Mouse (Mus musculus): Measurements from ENCODE around the gene Cdadc1. TPM values are rescaled to one million over a fixed set of nuclear protein-coding genes. Genes with fewer than 3 reads are reported as not detected.

The Cdadc1 gene
- polyA plus RNA-seq, 1 experiment from 2014 or later, result 36.0 TPM

DNA sequence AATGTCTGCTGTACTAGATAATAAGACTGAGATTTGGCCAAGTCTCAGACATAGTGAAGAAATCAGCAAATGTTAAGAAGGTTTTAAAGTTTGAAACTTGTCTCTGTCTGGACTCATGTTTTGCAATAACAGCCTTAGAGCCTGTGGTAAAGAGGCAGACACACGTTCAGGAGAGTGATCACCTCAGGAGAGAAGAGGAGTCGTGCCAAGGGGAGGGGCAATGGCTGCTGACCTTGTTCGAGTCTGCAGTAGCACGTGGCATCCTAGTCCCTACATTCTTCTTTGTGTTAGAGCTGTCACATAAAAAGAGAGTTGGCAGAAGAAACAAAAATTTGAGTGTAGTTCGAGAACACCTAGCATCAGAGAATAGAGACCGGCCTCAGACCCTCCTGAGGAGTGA lies 57.0 kb downstream of the Cdadc1 start:
- WGBS, result 75% methylated on average over 6 of the region's 6 CpGs
- Histone ChIP-seq H3K4me2 (ENCODE audit: low read depth, low read length) (no peak overlapping the region), H3K4me3 (ENCODE audit: low read length) (no peak overlapping the region), H3K36me3 (ENCODE audit: control insufficient read depth, insufficient read depth) (peaks cover 3% of the 10 kb centered on the region; the same call in 1 of the 2 replicates), H3K9me3 (replicated peaks; ENCODE audit: control insufficient read depth, low read length) (no peaks in the 10 kb centered on the region), H3K4me1 (ENCODE audit: control insufficient read depth, insufficient read depth, low read length) (no peaks in the 10 kb centered on the region), H3K27me3 (ENCODE audit: control insufficient read depth, insufficient read depth, low read length) (no peaks in the 10 kb centered on the region), H3K9ac (ENCODE audit: low read length) (no peak overlapping the region), H3K27ac (ENCODE audit: low read length) (no peak overlapping the region)
- ATAC-seq (replicated peaks; ENCODE audit: extremely low read depth, insufficient read depth, low FRiP score), result no peak

DNA sequence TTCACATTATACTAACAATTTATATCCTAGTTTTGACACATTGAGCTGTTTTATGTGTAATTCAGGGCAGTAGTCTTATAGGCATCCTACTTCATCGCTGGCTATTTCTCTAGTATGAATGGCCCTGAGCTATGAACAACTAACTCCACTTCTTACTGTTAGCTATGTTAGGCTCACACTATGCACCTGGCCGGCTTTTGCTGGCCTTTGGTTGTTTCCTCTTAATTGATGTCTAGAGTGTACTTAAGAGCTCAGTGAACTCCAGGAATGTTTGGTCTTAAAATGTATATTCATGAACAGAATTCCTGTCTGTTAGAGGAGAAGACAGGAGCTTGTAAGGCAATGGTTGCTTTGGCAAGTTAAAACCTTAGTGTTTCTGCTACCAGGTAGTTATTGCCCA lies 57.5 kb downstream of the Cdadc1 start:
- WGBS, result 78% methylated on average over 2 of the region's 2 CpGs
- Histone ChIP-seq H3K4me1 (ENCODE audit: control insufficient read depth, insufficient read depth, low read length) (no peaks in the 10 kb centered on the region), H3K27me3 (ENCODE audit: control insufficient read depth, insufficient read depth, low read length) (no peaks in the 10 kb centered on the region), H3K9me3 (replicated peaks; ENCODE audit: control insufficient read depth, low read length) (no peaks in the 10 kb centered on the region), H3K4me2 (ENCODE audit: low read depth, low read length) (no peak overlapping the region), H3K9ac (ENCODE audit: low read length) (no peak overlapping the region), H3K27ac (ENCODE audit: low read length) (no peak overlapping the region), H3K36me3 (ENCODE audit: control insufficient read depth, insufficient read depth) (peaks cover 3% of the 10 kb centered on the region; the same call in 1 of the 2 replicates), H3K4me3 (ENCODE audit: low read length) (no peak overlapping the region)
- no peak for ATAC-seq (replicated peaks; ENCODE audit: extremely low read depth, insufficient read depth, low FRiP score)

- 86% methylated on average over 4 of the region's 4 CpGs for WGBS
- H3K27ac ChIP-seq (ENCODE audit: low read length), result no peak overlapping the region
- H3K4me1 ChIP-seq (ENCODE audit: control insufficient read depth, insufficient read depth, low read length), result no peaks in the 10 kb centered on the region
- H3K9me3 ChIP-seq (replicated peaks; ENCODE audit: control insufficient read depth, low read length), result no peaks in the 10 kb centered on the region
- H3K9ac ChIP-seq (ENCODE audit: low read length), result no peak overlapping the region
- H3K4me3 ChIP-seq (ENCODE audit: low read length), result no peak overlapping the region
- no peak overlapping the region for H3K4me2 ChIP-seq (ENCODE audit: low read depth, low read length)
- no peaks in the 10 kb centered on the region for H3K27me3 ChIP-seq (ENCODE audit: control insufficient read depth, insufficient read depth, low read length)
- H3K36me3 ChIP-seq (ENCODE audit: control insufficient read depth, insufficient read depth), result peaks cover 3% of the 10 kb centered on the region; the same call in 1 of the 2 replicates
- no peak for ATAC-seq (replicated peaks; ENCODE audit: extremely low read depth, insufficient read depth, low FRiP score)
Observed at GRCm38 (mm10) chr14:59537829-59538432, 59.8 kb downstream of the Cdadc1 start.

- Histone ChIP-seq H3K27ac (ENCODE audit: low read length) (no peak overlapping the region), H3K9me3 (replicated peaks; ENCODE audit: control insufficient read depth, low read length) (no peaks in the 10 kb centered on the region), H3K27me3 (ENCODE audit: control insufficient read depth, insufficient read depth, low read length) (no peaks in the 10 kb centered on the region), H3K4me3 (ENCODE audit: low read length) (no peak overlapping the region), H3K4me1 (ENCODE audit: control insufficient read depth, insufficient read depth, low read length) (no peaks in the 10 kb centered on the region; the same call in 1 of the 2 replicates), H3K36me3 (ENCODE audit: control insufficient read depth, insufficient read depth) (no peaks in the 10 kb centered on the region), H3K4me2 (ENCODE audit: low read depth, low read length) (no peak overlapping the region), H3K9ac (ENCODE audit: low read length) (no peak overlapping the region)
- ATAC-seq (replicated peaks; ENCODE audit: extremely low read depth, insufficient read depth, low FRiP score), result no peak
Observed at GRCm38 (mm10) chr14:59533908-59534307, 63.9 kb downstream of the Cdadc1 start.

- no peak for ATAC-seq (replicated peaks; ENCODE audit: extremely low read depth, insufficient read depth, low FRiP score)
- no peak overlapping the region for H3K4me2 ChIP-seq (ENCODE audit: low read depth, low read length)
- H3K27me3 ChIP-seq (ENCODE audit: control insufficient read depth, insufficient read depth, low read length), result no peaks in the 10 kb centered on the region
- no peaks in the 10 kb centered on the region for H3K36me3 ChIP-seq (ENCODE audit: control insufficient read depth, insufficient read depth)
- H3K27ac ChIP-seq (ENCODE audit: low read length), result no peak overlapping the region
- no peak overlapping the region for H3K4me3 ChIP-seq (ENCODE audit: low read length)
- H3K9ac ChIP-seq (ENCODE audit: low read length), result no peak overlapping the region
- H3K4me1 ChIP-seq (ENCODE audit: control insufficient read depth, insufficient read depth, low read length), result no peaks in the 10 kb centered on the region; the same call in 1 of the 2 replicates
- H3K9me3 ChIP-seq (replicated peaks; ENCODE audit: control insufficient read depth, low read length), result no peaks in the 10 kb centered on the region
- 86% methylated on average over 1 of the region's 1 CpGs for WGBS
Observed at GRCm38 (mm10) chr14:59532986-59533385, 64.8 kb downstream of the Cdadc1 start.

- Histone ChIP-seq H3K27me3 (ENCODE audit: control insufficient read depth, insufficient read depth, low read length) (no peaks in the 10 kb centered on the region), H3K9ac (ENCODE audit: low read length) (no peak overlapping the region), H3K4me2 (ENCODE audit: low read depth, low read length) (no peak overlapping the region), H3K9me3 (replicated peaks; ENCODE audit: control insufficient read depth, low read length) (no peaks in the 10 kb centered on the region), H3K27ac (ENCODE audit: low read length) (no peak overlapping the region), H3K4me1 (ENCODE audit: control insufficient read depth, insufficient read depth, low read length) (no peaks in the 10 kb centered on the region; the same call in 1 of the 2 replicates), H3K36me3 (ENCODE audit: control insufficient read depth, insufficient read depth) (no peaks in the 10 kb centered on the region), H3K4me3 (ENCODE audit: low read length) (no peak overlapping the region)
- no peak for ATAC-seq (replicated peaks; ENCODE audit: extremely low read depth, insufficient read depth, low FRiP score)
- 38% methylated on average over 1 of the region's 1 CpGs for WGBS
Observed at GRCm38 (mm10) chr14:59530801-59531200, 67.0 kb downstream of the Cdadc1 start.

DNA sequence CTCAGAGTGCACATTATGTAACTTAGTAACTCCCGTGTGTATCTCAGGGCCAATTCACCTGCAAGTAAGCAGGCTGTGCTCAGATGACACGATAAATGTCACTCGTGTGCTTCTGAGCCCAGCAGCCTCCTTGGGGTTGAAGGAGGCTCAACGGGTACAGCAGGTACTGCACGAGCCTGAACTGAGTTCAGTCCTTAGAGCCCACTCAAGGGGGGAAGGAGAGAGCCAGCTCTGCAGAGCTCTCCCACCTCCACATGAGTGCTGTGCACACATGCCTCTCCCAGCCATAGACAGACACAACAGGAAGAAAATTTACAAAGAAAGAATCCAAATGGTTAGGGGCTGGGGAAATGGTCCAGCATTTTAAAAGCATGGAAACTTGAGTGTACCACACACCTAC lies 71.9 kb downstream of the Cdadc1 start:
- Histone ChIP-seq H3K27me3 (ENCODE audit: control insufficient read depth, insufficient read depth, low read length) (no peaks in the 10 kb centered on the region), H3K4me2 (ENCODE audit: low read depth, low read length) (no peak overlapping the region), H3K36me3 (ENCODE audit: control insufficient read depth, insufficient read depth) (no peaks in the 10 kb centered on the region), H3K9me3 (replicated peaks; ENCODE audit: control insufficient read depth, low read length) (no peaks in the 10 kb centered on the region), H3K9ac (ENCODE audit: low read length) (no peak overlapping the region), H3K27ac (ENCODE audit: low read length) (no peak overlapping the region), H3K4me1 (ENCODE audit: control insufficient read depth, insufficient read depth, low read length) (no peaks in the 10 kb centered on the region; the same call in 1 of the 2 replicates), H3K4me3 (ENCODE audit: low read length) (no peak overlapping the region)
- ATAC-seq (replicated peaks; ENCODE audit: extremely low read depth, insufficient read depth, low FRiP score), result no peak
- WGBS, result 74% methylated on average over 5 of the region's 5 CpGs

DNA sequence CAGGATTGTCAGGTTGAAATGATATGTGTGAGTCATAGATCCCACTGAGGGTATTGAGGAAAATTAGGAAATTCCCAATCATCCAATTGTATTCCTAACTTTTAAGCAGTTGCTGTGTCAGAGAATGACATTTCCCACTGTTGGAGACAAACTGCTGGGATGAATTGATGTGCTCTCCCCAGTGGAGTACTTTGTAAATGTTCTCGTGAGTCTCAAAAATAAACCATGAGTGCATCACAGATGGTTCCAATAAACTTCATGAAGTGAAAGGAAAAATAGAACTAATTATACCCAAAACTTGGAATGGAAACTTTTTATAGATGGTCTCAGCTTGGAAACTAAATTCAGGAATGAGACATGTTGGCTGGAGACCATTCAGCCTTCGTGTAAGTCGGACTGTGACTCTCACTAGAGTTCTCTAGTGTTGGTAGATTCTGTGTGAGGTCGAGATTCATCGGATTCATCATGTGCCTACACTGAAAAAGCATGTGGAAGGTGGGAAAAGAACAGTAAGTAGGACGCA lies 83.8 kb downstream of the Cdadc1 start:
- 78% methylated on average over 6 of the region's 6 CpGs for WGBS
- ATAC-seq (replicated peaks; ENCODE audit: extremely low read depth, insufficient read depth, low FRiP score), result no peak

More for the DNA sequence above, 83.8 kb downstream of the Cdadc1 start:
- Histone ChIP-seq H3K4me3 (ENCODE audit: low read length) (no peak overlapping the region), H3K27me3 (ENCODE audit: control insufficient read depth, insufficient read depth, low read length) (no peaks in the 10 kb centered on the region), H3K9ac (ENCODE audit: low read length) (no peak overlapping the region), H3K4me1 (ENCODE audit: control insufficient read depth, insufficient read depth, low read length) (no peaks in the 10 kb centered on the region), H3K27ac (ENCODE audit: low read length) (no peak overlapping the region), H3K9me3 (replicated peaks; ENCODE audit: control insufficient read depth, low read length) (no peaks in the 10 kb centered on the region), H3K4me2 (ENCODE audit: low read depth, low read length) (no peak overlapping the region), H3K36me3 (ENCODE audit: control insufficient read depth, insufficient read depth) (no peaks in the 10 kb centered on the region)
